Mouse (Mus musculus): ENCODE results near the gene Gnaq. TPM values are rescaled to one million over a fixed set of nuclear protein-coding genes. Genes with fewer than 3 reads are reported as not detected.

The Gnaq gene
- total and polyA plus RNA-seq, 3 experiments: 8.1 to 12.9 (median 8.2) TPM

- H3K4me2 ChIP-seq (ENCODE audit: insufficient read depth, low read depth, poor library complexity, severe bottlenecking): no peak overlapping the region
- no peak for DNase-seq (ENCODE audit: extremely low read depth)
- peaks cover 0 to 8% of the 10 kb centered on the region in 2 experiments for H3K36me3 ChIP-seq (replicated peaks in 1 of 2; ENCODE audit: control insufficient read depth in 1 of 2, insufficient read depth in 1 of 2, low read length in 1 of 2)
- no peak overlapping the region for H3K4me3 ChIP-seq (replicated peaks in 1 of 3; ENCODE audit: low read depth in 2 of 3, low read length in 2 of 3, poor library complexity in 1 of 3)
- H3K27me3 ChIP-seq (replicated peaks): no peaks in the 10 kb centered on the region
- dilution Hi-C loops (cut with MboI; ENCODE audit: extremely low pct_ligation_motif_present, extremely low pct_unique_long_range_greater_than_20kb, low sequenced_read_pairs) (no loop called here), in situ Hi-C loops (cut with MboI; ENCODE audit: low pct_ligation_motif_present, low pct_unique_long_range_greater_than_20kb, low sequenced_read_pairs) (no loop called here)
- H3K27ac ChIP-seq (ENCODE audit: insufficient read depth, low read depth): no peak overlapping the region
- no peaks in the 10 kb centered on the region for H3K79me2 ChIP-seq (replicated peaks; ENCODE audit: control insufficient read depth, extremely low read depth, insufficient read depth, poor library complexity, severe bottlenecking)
- peaks cover 6 to 15% of the 10 kb centered on the region in 2 experiments for H3K4me1 ChIP-seq (ENCODE audit: control insufficient read depth in 1 of 2, insufficient read depth in 2 of 2)
- no peaks in the 10 kb centered on the region for H3K9me3 ChIP-seq (replicated peaks; ENCODE audit: low read length)
- TF ChIP-seq PAX5 (IDR thresholded peaks at IDR 0.05; ENCODE audit: low read length) (no peak), CHD1 (IDR thresholded peaks at IDR 0.05; ENCODE audit: low read depth, low read length) (no peak), USF2 (conservative IDR thresholded peaks at IDR 0.05; ENCODE audit: low read depth, low read length) (no peak), NRF1 (IDR thresholded peaks at IDR 0.05; ENCODE audit: low read depth, low read length) (no peak), CTCF (conservative IDR thresholded peaks at IDR 0.05 in 1 of 2, IDR thresholded peaks at IDR 0.05 in 1 of 2; ENCODE audit: low read depth in 2 of 2, low read length in 2 of 2) (no peak), E2F4 (IDR thresholded peaks at IDR 0.05; ENCODE audit: insufficient replicate concordance, low read depth, low read length) (no peak), ELF1 (IDR thresholded peaks at IDR 0.05; ENCODE audit: low read depth, low read length) (no peak), JUND (conservative IDR thresholded peaks at IDR 0.05; ENCODE audit: low read depth, low read length) (no peak), ZNF384 (IDR thresholded peaks at IDR 0.05; ENCODE audit: low read depth, low read length) (no peak), TCF12 (IDR thresholded peaks at IDR 0.05; ENCODE audit: low read depth, low read length) (no peak), CHD2 (IDR thresholded peaks at IDR 0.05; ENCODE audit: low read length) (no peak), MEF2A (IDR thresholded peaks at IDR 0.05; ENCODE audit: borderline replicate concordance, low read depth, low read length) (no peak), MAX (IDR thresholded peaks at IDR 0.05; ENCODE audit: low read length) (no peak), ETS1 (conservative IDR thresholded peaks at IDR 0.05; ENCODE audit: low read depth, low read length) (no peak), MAFK (IDR thresholded peaks at IDR 0.05; ENCODE audit: insufficient replicate concordance, low read length) (no peak), UBTF (IDR thresholded peaks at IDR 0.05; ENCODE audit: low read depth, low read length) (no peak), POLR2A (IDR thresholded peaks at IDR 0.05; ENCODE audit: low read depth, low read length) (no peak), GABPA (IDR thresholded peaks at IDR 0.05; ENCODE audit: insufficient replicate concordance, low read depth, low read length) (no peak)
- H3K9ac ChIP-seq (ENCODE audit: insufficient read depth, low read depth): no peak overlapping the region
These were observed 68.7 kb downstream of the Gnaq start for GRCm38 (mm10) chr19:16201356-16201755.

GRCm38 (mm10) chr19:16204776-16205680 is 72.4 kb downstream of the Gnaq start:
- no peak overlapping the region for H3K9ac ChIP-seq (ENCODE audit: insufficient read depth, low read depth)

More at GRCm38 (mm10) chr19:16204776-16205680, 72.4 kb downstream of the Gnaq start:
- Histone ChIP-seq H3K4me2 (ENCODE audit: insufficient read depth, low read depth, poor library complexity, severe bottlenecking) (no peak overlapping the region), H3K36me3 (replicated peaks in 1 of 2; ENCODE audit: control insufficient read depth in 1 of 2, insufficient read depth in 1 of 2, low read length in 1 of 2) (peaks cover 0 to 10% of the 10 kb centered on the region in 2 experiments), H3K79me2 (replicated peaks; ENCODE audit: control insufficient read depth, extremely low read depth, insufficient read depth, poor library complexity, severe bottlenecking) (no peaks in the 10 kb centered on the region; the same call in 1 of the 2 replicates), H3K4me1 (ENCODE audit: control insufficient read depth in 1 of 2, insufficient read depth in 2 of 2) (peaks cover 6 to 37% of the 10 kb centered on the region in 2 experiments), H3K27me3 (replicated peaks) (no peaks in the 10 kb centered on the region), H3K27ac (ENCODE audit: insufficient read depth, low read depth) (no peak overlapping the region), H3K9me3 (replicated peaks; ENCODE audit: low read length) (no peaks in the 10 kb centered on the region), H3K4me3 (replicated peaks in 1 of 3; ENCODE audit: low read depth in 2 of 3, low read length in 2 of 3, poor library complexity in 1 of 3) (no peak overlapping the region)
- in situ Hi-C loops (cut with MboI; ENCODE audit: low pct_ligation_motif_present, low pct_unique_long_range_greater_than_20kb, low sequenced_read_pairs): no loop called here
- dilution Hi-C loops (cut with MboI; ENCODE audit: extremely low pct_ligation_motif_present, extremely low pct_unique_long_range_greater_than_20kb, low sequenced_read_pairs): no loop called here
- DNase-seq (ENCODE audit: extremely low read depth): no peak
- TF ChIP-seq HCFC1 (IDR thresholded peaks at IDR 0.05; ENCODE audit: low read depth, low read length) (no peak), E2F4 (IDR thresholded peaks at IDR 0.05; ENCODE audit: insufficient replicate concordance, low read depth, low read length) (no peak), MXI1 (IDR thresholded peaks at IDR 0.05; ENCODE audit: low read depth, low read length) (no peak), POLR2AphosphoS2 (IDR thresholded peaks at IDR 0.05; ENCODE audit: low read depth, low read length) (no peak), MYC (IDR thresholded peaks at IDR 0.05; ENCODE audit: low read depth, low read length) (no peak), USF1 (IDR thresholded peaks at IDR 0.05; ENCODE audit: low read depth, low read length) (no peak), TBP (conservative IDR thresholded peaks at IDR 0.05; ENCODE audit: low read depth, low read length) (no peak), PAX5 (IDR thresholded peaks at IDR 0.05; ENCODE audit: low read length) (no peak), NRF1 (IDR thresholded peaks at IDR 0.05; ENCODE audit: low read depth, low read length) (no peak), UBTF (IDR thresholded peaks at IDR 0.05; ENCODE audit: low read depth, low read length) (no peak), BHLHE40 (IDR thresholded peaks at IDR 0.05; ENCODE audit: low read depth, low read length) (no peak), USF2 (conservative IDR thresholded peaks at IDR 0.05; ENCODE audit: low read depth, low read length) (no peak), CHD1 (IDR thresholded peaks at IDR 0.05; ENCODE audit: low read depth, low read length) (no peak), MEF2A (IDR thresholded peaks at IDR 0.05; ENCODE audit: borderline replicate concordance, low read depth, low read length) (no peak), ZC3H11A (IDR thresholded peaks at IDR 0.05; ENCODE audit: low read depth, low read length) (no peak), ELF1 (IDR thresholded peaks at IDR 0.05; ENCODE audit: low read depth, low read length) (no peak), TCF12 (IDR thresholded peaks at IDR 0.05; ENCODE audit: low read depth, low read length) (no peak)

All from CH12.LX (cell line).